Mouse (Mus musculus): ENCODE data around the gene Tet2. TPM values are rescaled to one million over a fixed set of nuclear protein-coding genes. Genes with fewer than 3 reads are reported as not detected.

Gene Tet2
- total RNA-seq, 2 experiments from 2014 or later: 47.9 to 58.6 TPM

DNA sequence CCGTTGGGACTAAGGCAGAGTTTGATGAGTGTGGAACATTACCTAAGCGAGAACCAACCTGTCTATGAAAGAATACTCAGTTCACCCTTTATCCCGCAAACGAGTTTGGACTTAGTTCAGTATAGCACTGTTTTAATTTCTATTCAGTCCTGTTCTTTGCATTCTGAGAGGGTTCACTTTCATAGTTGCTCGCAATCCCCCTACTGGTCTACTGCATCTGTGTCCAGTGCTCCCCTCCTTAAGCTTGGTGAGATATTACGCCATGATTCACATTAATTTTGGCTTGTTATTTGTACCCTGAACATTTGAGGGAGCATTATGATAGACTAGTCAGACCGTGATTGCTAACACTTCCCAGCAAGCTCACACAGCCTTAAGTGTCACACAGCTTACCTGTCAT, 76.1 kb downstream of the Tet2 start:
- no peak overlapping the region for H3K4me3 ChIP-seq
- intact Hi-C loops (cut with DNase I): loop anchor here (1.0 kb wide), 1 partner anchor 19 kb away; no protein-coding TSS in a partner anchor
- no peak for DNase-seq (ENCODE audit: extremely low spot score in 1 of 2, low spot score in 2 of 2)
- no peak for TF ChIP-seq CTCF (IDR thresholded peaks at IDR 0.05)
- no peak overlapping the region for H3K27ac ChIP-seq

DNA sequence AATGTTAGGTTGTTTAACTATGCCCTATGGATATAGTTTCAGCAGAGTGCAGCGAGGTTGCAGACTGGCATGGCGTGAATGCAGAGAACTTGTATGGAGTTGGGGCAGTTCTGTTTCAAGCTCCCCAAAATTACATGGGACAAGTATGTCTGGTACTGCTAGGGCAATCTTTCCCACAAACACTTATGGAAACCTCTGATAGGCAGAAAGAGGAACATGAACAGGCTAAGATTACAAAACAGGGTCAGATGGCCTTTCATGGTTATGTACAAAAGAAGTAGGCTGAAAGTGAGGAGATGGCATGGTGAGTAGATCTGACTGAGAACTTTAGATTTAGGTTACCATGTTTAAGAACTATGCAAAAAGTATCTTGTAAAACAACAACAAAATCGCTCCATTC, 81.7 kb downstream of the Tet2 start:
- no peak overlapping the region for H3K27ac ChIP-seq
- DNase-seq (ENCODE audit: extremely low spot score in 1 of 2, low spot score in 2 of 2): no peak
- TF ChIP-seq CTCF (IDR thresholded peaks at IDR 0.05): no peak
- H3K4me3 ChIP-seq: no peak overlapping the region
- intact Hi-C loops (cut with DNase I): no loop called here

DNA sequence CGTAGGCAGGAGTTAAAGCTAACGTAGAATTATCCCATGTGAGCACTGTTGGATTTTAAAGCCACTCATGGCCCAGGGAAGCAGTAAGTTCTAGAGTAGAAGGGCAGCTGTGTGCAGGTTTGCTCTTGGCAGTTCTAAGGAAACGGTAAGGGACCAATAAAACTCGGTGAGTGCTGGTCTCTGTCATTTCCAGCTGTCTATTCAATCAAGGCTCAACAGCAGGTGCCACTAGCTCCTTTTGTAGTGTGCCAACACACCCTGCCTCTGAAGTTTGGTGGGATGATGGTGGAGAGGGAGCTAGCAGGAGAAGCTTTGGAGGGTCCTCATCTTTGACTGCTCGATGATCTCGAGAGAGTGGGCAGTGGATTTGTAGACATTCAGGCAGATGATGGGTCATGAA, 82.5 kb downstream of the Tet2 start:
- no peak for DNase-seq (ENCODE audit: extremely low spot score in 1 of 2, low spot score in 2 of 2)
- no peak overlapping the region for H3K4me3 ChIP-seq
- no peak overlapping the region for H3K27ac ChIP-seq
- no peak for TF ChIP-seq CTCF (IDR thresholded peaks at IDR 0.05)
- intact Hi-C loops (cut with DNase I): no loop called here

DNA sequence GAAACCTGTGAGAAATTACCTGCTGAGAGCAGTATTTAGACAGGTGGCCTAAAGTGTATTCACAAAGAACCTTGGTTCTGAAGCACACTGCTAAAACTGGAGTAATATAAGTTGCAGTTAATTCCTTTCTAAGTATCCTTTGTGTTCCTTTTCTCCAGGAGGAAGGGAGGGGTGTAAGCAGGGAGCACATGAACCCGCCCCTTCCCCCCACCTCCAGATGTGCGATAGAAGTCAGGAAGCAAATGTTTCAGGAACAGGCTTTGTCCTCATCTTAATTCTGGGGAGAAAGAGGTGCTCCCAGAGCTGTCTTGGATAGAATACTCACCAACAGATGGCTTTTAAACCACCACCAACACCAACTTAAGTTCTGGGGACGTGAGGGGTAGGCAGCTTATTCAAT, 82.9 kb downstream of the Tet2 start:
- H3K4me3 ChIP-seq: no peak overlapping the region
- intact Hi-C loops (cut with DNase I): no loop called here
- H3K27ac ChIP-seq: no peak overlapping the region
- DNase-seq (ENCODE audit: extremely low spot score in 1 of 2, low spot score in 2 of 2): no peak
- no peak for TF ChIP-seq CTCF (IDR thresholded peaks at IDR 0.05)

DNA sequence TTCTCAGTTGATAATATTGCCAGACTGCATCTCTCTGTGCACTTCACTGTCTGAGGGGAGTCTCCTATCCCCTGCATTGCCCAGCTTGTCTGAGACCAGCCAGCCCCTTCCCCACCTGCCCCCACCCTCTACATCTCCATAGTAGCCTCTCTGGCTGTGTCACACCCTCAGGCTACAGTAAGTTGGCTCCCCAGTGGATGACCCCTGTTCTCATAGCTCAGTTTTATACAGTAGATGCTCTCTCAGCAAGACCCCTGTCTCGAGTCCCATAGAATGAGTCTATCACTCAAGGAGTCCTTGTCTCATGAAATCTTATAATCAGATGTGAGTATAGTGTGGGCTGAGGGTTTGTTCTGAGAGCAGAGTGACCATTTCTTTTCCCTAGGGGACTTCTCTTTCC, 85.8 kb downstream of the Tet2 start:
- Histone ChIP-seq H3K27ac (no peak overlapping the region), H3K4me3 (no peak overlapping the region)
- DNase-seq (ENCODE audit: extremely low spot score in 1 of 2, low spot score in 2 of 2): no peak
- intact Hi-C loops (cut with DNase I): no loop called here
- TF ChIP-seq CTCF (IDR thresholded peaks at IDR 0.05): no peak

DNA sequence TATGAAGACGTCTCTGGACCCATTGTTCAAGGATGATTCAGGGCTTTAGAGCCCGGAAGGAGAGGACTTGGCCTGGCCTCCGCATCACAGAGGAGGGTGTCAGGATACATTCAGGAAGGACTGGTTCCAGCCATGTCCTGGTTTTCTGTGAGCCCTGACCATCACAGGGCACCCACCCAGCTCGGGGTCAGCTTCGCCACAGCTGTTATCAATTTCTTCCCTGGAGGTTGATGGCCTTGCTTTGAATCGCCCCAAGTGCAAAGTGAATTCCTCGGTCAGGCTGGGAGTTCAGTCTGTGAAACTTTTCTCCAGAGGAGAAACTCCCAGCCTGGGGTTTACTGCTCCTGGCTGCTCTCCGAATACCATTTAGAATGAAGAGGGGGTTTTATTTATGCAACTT, 91.0 kb downstream of the Tet2 start:
- no peak for TF ChIP-seq CTCF (IDR thresholded peaks at IDR 0.05)
- Histone ChIP-seq H3K27ac (no peak overlapping the region), H3K4me3 (no peak overlapping the region)
- intact Hi-C loops (cut with DNase I): no loop called here
- DNase-seq (ENCODE audit: extremely low spot score in 1 of 2, low spot score in 2 of 2): no peak

DNA sequence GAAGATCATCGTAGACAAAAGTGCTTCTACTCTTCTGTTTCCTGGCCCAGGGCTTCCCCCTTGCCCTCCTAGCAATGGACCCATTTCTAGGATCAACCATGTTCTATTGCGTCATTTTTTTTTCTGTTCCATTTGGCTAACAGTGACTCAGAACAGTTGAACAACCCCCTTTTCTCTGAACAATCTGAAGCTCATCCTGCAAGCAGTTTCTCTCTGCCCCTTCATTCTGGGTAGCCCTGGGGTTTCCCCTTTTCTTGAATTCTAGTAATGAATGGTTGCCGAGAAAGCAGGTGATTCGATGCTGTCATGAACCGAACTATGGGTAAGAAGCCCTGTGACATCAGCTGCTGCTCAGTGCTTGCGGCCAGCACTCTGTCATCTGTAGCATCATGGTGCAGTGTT, 108.0 kb downstream of the Tet2 start:
- no peak for TF ChIP-seq CTCF (IDR thresholded peaks at IDR 0.05)
- intact Hi-C loops (cut with DNase I): no loop called here
- no peak for DNase-seq (ENCODE audit: extremely low spot score in 1 of 2, low spot score in 2 of 2)
- H3K4me3 ChIP-seq: no peak overlapping the region
- no peak overlapping the region for H3K27ac ChIP-seq

DNA sequence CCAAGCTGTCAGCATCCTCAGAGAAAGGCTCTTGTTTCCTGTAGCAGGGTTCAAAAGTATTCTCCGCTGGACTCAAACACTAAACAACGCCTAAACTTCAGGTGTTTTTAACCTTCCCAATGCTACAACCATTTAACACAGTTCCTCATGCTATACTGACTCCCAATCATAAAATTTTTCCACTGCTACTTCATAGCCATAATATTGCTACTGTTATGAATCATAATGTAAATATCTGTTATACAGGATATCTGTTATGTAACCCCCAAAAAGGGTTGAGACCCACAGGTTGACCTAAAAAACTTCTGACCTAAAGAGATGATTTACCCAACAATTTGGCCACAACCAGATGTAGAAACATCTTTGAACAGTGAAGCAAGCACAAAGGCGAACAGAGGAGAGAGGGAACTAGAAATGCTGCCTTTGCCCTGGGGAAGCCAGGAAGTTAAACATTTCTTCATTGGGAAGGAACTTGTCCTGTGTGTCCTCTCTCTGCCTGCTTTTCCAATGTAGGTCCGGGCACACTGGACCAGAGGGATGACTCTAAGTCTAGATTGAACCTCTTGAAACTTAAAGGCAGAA, 108.6 kb downstream of the Tet2 start:
- Histone ChIP-seq H3K27ac (no peak overlapping the region), H3K4me3 (no peak overlapping the region)
- intact Hi-C loops (cut with DNase I): no loop called here
- DNase-seq (ENCODE audit: extremely low spot score in 1 of 2, low spot score in 2 of 2): no peak
- no peak for TF ChIP-seq CTCF (IDR thresholded peaks at IDR 0.05)

DNA sequence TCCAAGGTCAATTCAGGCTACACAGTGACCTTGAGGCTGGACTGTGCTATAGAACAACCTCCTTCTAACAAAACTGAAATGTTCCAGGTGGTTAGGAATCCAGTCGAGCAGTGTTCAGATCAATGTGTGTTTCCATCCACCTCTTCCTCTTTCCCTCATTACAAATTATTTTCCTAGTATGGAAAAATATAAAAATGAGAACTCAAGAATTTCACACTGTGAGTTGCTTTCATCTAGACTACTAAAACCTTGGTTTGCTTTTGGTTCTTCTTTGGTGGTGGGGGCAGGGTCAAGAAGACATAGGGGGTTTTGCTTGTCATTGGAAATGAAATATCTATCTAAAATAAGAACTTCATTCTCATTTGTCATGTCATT, 109.2 kb downstream of the Tet2 start:
- no peak overlapping the region for H3K4me3 ChIP-seq
- DNase-seq (ENCODE audit: extremely low spot score in 1 of 2, low spot score in 2 of 2): no peak
- no peak for TF ChIP-seq CTCF (IDR thresholded peaks at IDR 0.05)
- no peak overlapping the region for H3K27ac ChIP-seq
- intact Hi-C loops (cut with DNase I): no loop called here

DNA sequence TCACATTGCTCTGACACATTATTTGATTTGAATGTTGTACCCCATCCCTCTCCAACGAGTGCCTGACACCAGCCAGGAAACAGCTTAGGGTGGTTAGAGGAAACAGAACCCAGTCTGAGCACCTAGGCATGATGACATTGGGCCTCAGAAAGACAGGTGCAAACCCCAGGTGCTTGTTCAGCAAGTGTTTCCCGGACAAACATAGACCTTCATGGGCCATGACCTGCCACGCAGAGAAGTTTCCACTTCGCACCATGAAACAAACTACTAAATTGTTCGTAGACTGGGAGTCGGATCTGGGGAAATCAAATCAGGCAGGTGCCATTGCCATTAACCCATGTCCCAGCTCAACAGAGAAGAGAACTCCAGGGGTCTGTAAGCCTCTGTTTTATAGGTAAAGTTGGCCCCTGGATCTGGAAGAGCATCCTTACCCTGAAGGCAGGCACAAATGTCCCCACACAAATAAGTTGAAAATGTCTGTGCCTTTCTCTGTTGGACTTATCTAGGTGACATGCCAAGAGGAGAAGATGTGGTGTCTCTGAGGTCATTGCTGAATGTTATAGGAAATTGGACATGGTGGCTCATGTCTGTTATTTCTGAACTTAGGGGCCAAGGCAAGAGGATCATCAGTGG, 109.7 kb downstream of the Tet2 start:
- no peak for TF ChIP-seq CTCF (IDR thresholded peaks at IDR 0.05)
- H3K27ac ChIP-seq: no peak overlapping the region
- intact Hi-C loops (cut with DNase I): no loop called here
- DNase-seq (ENCODE audit: extremely low spot score in 1 of 2, low spot score in 2 of 2): no peak
- no peak overlapping the region for H3K4me3 ChIP-seq

DNA sequence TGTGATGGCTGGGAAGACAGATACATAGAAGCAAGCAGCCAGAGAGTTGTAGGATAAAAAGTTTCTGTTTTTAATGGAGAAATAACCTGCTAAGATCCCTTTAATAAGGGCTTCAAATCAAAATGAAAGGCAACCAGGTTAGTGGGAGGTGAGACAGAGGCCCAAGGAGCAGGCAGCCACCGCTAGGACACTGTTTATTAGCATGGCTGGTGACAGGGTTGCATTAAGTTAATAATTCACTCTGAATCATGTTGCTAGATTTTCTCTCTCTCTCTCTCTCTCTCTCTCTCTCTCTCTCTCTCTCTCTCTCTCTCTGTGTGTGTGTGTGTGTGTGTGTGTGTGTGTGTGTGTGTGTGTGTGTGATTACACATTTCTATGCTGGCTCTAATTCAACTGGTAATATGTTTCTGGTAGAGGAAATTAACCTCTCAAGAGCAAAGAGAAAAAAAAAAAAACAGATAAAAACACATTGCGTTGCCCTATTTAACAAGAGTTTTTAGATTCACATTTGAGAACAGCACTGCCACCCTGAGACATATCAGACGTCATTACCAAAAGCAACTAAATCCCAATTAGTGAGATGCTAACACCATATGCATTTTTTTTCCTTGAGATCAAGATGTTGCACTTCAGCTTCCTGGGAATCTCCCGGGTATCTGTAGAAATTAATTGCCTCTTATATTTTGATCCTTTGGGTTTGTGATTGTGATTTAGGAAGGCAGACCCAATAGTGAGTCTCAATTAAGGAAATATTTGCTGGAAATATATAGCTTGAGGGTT, 115.4 kb downstream of the Tet2 start:
- DNase-seq (ENCODE audit: extremely low spot score in 1 of 2, low spot score in 2 of 2): no peak
- no peak for TF ChIP-seq CTCF (IDR thresholded peaks at IDR 0.05)
- Histone ChIP-seq H3K4me3 (no peak overlapping the region), H3K27ac (no peak overlapping the region)
- intact Hi-C loops (cut with DNase I): no loop called here

DNA sequence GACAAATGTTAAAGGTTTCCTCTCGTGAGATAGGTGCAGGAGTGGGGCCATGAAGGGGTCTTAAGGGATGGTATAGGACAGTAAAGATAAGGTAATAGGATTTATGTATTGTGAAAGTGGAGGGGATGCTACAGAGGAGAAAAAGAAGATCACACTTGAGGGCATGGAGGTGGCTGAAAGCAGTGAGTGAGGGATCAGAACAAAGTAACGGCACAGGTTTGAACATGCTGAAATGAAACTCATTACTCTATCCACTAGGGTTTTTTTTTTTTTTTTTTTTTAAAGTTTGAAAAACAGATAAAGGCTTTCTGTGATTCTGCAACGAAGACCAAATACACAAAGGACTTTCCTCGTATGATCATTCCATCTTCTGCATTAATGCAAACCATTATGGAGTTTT, 116.9 kb downstream of the Tet2 start:
- intact Hi-C loops (cut with DNase I): no loop called here
- TF ChIP-seq CTCF (IDR thresholded peaks at IDR 0.05): no peak
- DNase-seq (ENCODE audit: extremely low spot score in 1 of 2, low spot score in 2 of 2): no peak
- no peak overlapping the region for H3K4me3 ChIP-seq
- no peak overlapping the region for H3K27ac ChIP-seq

DNA sequence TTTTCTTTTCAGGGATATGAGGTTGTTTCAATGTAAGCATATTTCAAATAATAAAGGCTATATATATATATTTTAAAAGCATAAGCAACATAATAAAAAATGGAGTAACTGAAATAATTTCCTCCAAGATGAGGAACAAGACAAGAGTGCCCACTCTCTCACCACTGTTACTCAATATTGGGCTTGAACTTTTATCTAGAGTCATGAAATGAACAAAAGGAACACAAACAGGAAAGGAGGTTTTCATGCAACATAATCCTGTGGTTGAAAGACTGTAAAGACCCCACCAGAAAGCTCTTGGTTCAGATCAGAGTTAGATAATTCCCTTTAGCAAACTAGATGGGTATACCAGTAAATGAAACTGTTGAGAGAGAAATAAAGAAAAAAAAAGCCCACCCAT, 121.9 kb downstream of the Tet2 start:
- DNase-seq (ENCODE audit: extremely low spot score in 1 of 2, low spot score in 2 of 2): no peak
- no peak for TF ChIP-seq CTCF (IDR thresholded peaks at IDR 0.05)
- Histone ChIP-seq H3K4me3 (no peak overlapping the region), H3K27ac (no peak overlapping the region)
- intact Hi-C loops (cut with DNase I): no loop called here
